Mouse (Mus musculus): Measurements from ENCODE around the gene Cdk5rap1. TPM values are rescaled to one million over a fixed set of nuclear protein-coding genes. Genes with fewer than 3 reads are reported as not detected.
"Not testable (repeated sequence)": the region's sequence is repeated elsewhere in the genome, so short reads cannot be mapped to it uniquely, and the experiment has no call there.

Gene Cdk5rap1
- polyA plus RNA-seq, 1 experiment = 23.8 TPM

GRCm38 (mm10) chr2:154335572-154335971 lies 37.2 kb downstream of the Cdk5rap1 start:
- no peaks in the 10 kb centered on the region for H3K36me3 ChIP-seq (ENCODE audit: control insufficient read depth, insufficient read depth, low read length, poor library complexity, severe bottlenecking)
- H3K9ac ChIP-seq (ENCODE audit: low read depth, poor library complexity, severe bottlenecking) = 0 out of 2 replicates have a peak overlapping the region, but pooled peaks have one; percentile 8
- H3K27me3 ChIP-seq (ENCODE audit: control insufficient read depth, insufficient read depth, low read length, poor library complexity, severe bottlenecking) = no peaks in the 10 kb centered on the region
- H3K4me1 ChIP-seq (ENCODE audit: control insufficient read depth, insufficient read depth, low read length) = peaks cover 3% of the 10 kb centered on the region
- no peak overlapping the region for H3K4me3 ChIP-seq (ENCODE audit: low read depth, low read length)
- TF ChIP-seq POLR2A (IDR thresholded peaks at IDR 0.05; ENCODE audit: insufficient read depth, low read length) (no peak), CTCF (IDR thresholded peaks at IDR 0.05; ENCODE audit: low read depth, low read length) (no peak), EP300 (IDR thresholded peaks at IDR 0.05; ENCODE audit: insufficient read depth, low read depth, low read length) (peak; percentile 56; the same call in 1 of the 2 replicates)
- no peaks in the 10 kb centered on the region for H3K9me3 ChIP-seq (replicated peaks; ENCODE audit: control insufficient read depth, insufficient read depth, low read length, poor library complexity, severe bottlenecking)
- H3K27ac ChIP-seq (ENCODE audit: insufficient read depth, low read length) = peak overlapping the region; percentile 17

- H3K36me3 ChIP-seq (ENCODE audit: control insufficient read depth, insufficient read depth, low read length, poor library complexity, severe bottlenecking) = no peaks in the 10 kb centered on the region
- H3K9me3 ChIP-seq (replicated peaks; ENCODE audit: control insufficient read depth, insufficient read depth, low read length, poor library complexity, severe bottlenecking) = no peaks in the 10 kb centered on the region
- H3K27me3 ChIP-seq (ENCODE audit: control insufficient read depth, insufficient read depth, low read length, poor library complexity, severe bottlenecking) = no peaks in the 10 kb centered on the region
- no peaks in the 10 kb centered on the region for H3K4me1 ChIP-seq (ENCODE audit: control insufficient read depth, insufficient read depth, low read length)
- no peak overlapping the region for H3K27ac ChIP-seq (ENCODE audit: insufficient read depth, low read length)
- TF ChIP-seq EP300 (IDR thresholded peaks at IDR 0.05; ENCODE audit: insufficient read depth, low read depth, low read length) = no peak
- no peak for TF ChIP-seq CTCF (IDR thresholded peaks at IDR 0.05; ENCODE audit: low read depth, low read length)
- no peak for TF ChIP-seq POLR2A (IDR thresholded peaks at IDR 0.05; ENCODE audit: insufficient read depth, low read length)
- H3K9ac ChIP-seq (ENCODE audit: low read depth, poor library complexity, severe bottlenecking) = no peak overlapping the region
- H3K4me3 ChIP-seq (ENCODE audit: low read depth, low read length) = no peak overlapping the region
Observed at GRCm38 (mm10) chr2:154326852-154327251, 46.0 kb downstream of the Cdk5rap1 start.

- H3K4me3 ChIP-seq (ENCODE audit: low read depth, low read length); H3K4me1 ChIP-seq (ENCODE audit: control insufficient read depth, insufficient read depth, low read length); H3K36me3 ChIP-seq (ENCODE audit: control insufficient read depth, insufficient read depth, low read length, poor library complexity, severe bottlenecking); H3K27ac ChIP-seq (ENCODE audit: insufficient read depth, low read length); H3K9ac ChIP-seq (ENCODE audit: low read depth, poor library complexity, severe bottlenecking); H3K9me3 ChIP-seq (replicated peaks; ENCODE audit: control insufficient read depth, insufficient read depth, low read length, poor library complexity, severe bottlenecking); H3K27me3 ChIP-seq (ENCODE audit: control insufficient read depth, insufficient read depth, low read length, poor library complexity, severe bottlenecking): not testable (repeated sequence)
Observed at GRCm38 (mm10) chr2:154313771-154314170, 59.0 kb downstream of the Cdk5rap1 start.

- H3K9me3 ChIP-seq (replicated peaks; ENCODE audit: control insufficient read depth, insufficient read depth, low read length, poor library complexity, severe bottlenecking); H3K27me3 ChIP-seq (ENCODE audit: control insufficient read depth, insufficient read depth, low read length, poor library complexity, severe bottlenecking); H3K4me1 ChIP-seq (ENCODE audit: control insufficient read depth, insufficient read depth, low read length); H3K4me3 ChIP-seq (ENCODE audit: low read depth, low read length); H3K27ac ChIP-seq (ENCODE audit: insufficient read depth, low read length); H3K36me3 ChIP-seq (ENCODE audit: control insufficient read depth, insufficient read depth, low read length, poor library complexity, severe bottlenecking); H3K9ac ChIP-seq (ENCODE audit: low read depth, poor library complexity, severe bottlenecking): not testable (repeated sequence)
Observed at GRCm38 (mm10) chr2:154306927-154307326, 65.9 kb downstream of the Cdk5rap1 start, which contains the start of gene Bpifb9b. TSS of gene Bpifb9b (plus strand) at chr2:154307227.

GRCm38 (mm10) chr2:154304604-154305003 lies 68.2 kb downstream of the Cdk5rap1 start:
- not testable (repeated sequence) for H3K27ac ChIP-seq (ENCODE audit: insufficient read depth, low read length); H3K9me3 ChIP-seq (replicated peaks; ENCODE audit: control insufficient read depth, insufficient read depth, low read length, poor library complexity, severe bottlenecking); H3K36me3 ChIP-seq (ENCODE audit: control insufficient read depth, insufficient read depth, low read length, poor library complexity, severe bottlenecking); H3K4me1 ChIP-seq (ENCODE audit: control insufficient read depth, insufficient read depth, low read length); H3K9ac ChIP-seq (ENCODE audit: low read depth, poor library complexity, severe bottlenecking); H3K27me3 ChIP-seq (ENCODE audit: control insufficient read depth, insufficient read depth, low read length, poor library complexity, severe bottlenecking); H3K4me3 ChIP-seq (ENCODE audit: low read depth, low read length)

GRCm38 (mm10) chr2:154301763-154302162 lies 71.0 kb downstream of the Cdk5rap1 start:
- H3K4me3 ChIP-seq (ENCODE audit: low read depth, low read length) = no peak overlapping the region
- no peak overlapping the region for H3K27ac ChIP-seq (ENCODE audit: insufficient read depth, low read length)
- no peaks in the 10 kb centered on the region for H3K4me1 ChIP-seq (ENCODE audit: control insufficient read depth, insufficient read depth, low read length)
- H3K9me3 ChIP-seq (replicated peaks; ENCODE audit: control insufficient read depth, insufficient read depth, low read length, poor library complexity, severe bottlenecking) = no peaks in the 10 kb centered on the region
- H3K9ac ChIP-seq (ENCODE audit: low read depth, poor library complexity, severe bottlenecking) = no peak overlapping the region
- no peak for TF ChIP-seq CTCF (IDR thresholded peaks at IDR 0.05; ENCODE audit: low read depth, low read length)
- TF ChIP-seq POLR2A (IDR thresholded peaks at IDR 0.05; ENCODE audit: insufficient read depth, low read length) = no peak
- TF ChIP-seq EP300 (IDR thresholded peaks at IDR 0.05; ENCODE audit: insufficient read depth, low read depth, low read length) = no peak
- H3K27me3 ChIP-seq (ENCODE audit: control insufficient read depth, insufficient read depth, low read length, poor library complexity, severe bottlenecking) = no peaks in the 10 kb centered on the region
- no peaks in the 10 kb centered on the region for H3K36me3 ChIP-seq (ENCODE audit: control insufficient read depth, insufficient read depth, low read length, poor library complexity, severe bottlenecking)

- H3K36me3 ChIP-seq (ENCODE audit: control insufficient read depth, insufficient read depth, low read length, poor library complexity, severe bottlenecking) = no peaks in the 10 kb centered on the region
- no peak for TF ChIP-seq POLR2A (IDR thresholded peaks at IDR 0.05; ENCODE audit: insufficient read depth, low read length)
- no peak for TF ChIP-seq EP300 (IDR thresholded peaks at IDR 0.05; ENCODE audit: insufficient read depth, low read depth, low read length)
- peak; percentile 100 for TF ChIP-seq CTCF (IDR thresholded peaks at IDR 0.05; ENCODE audit: low read depth, low read length)
- H3K4me3 ChIP-seq (ENCODE audit: low read depth, low read length) = no peak overlapping the region
- H3K9ac ChIP-seq (ENCODE audit: low read depth, poor library complexity, severe bottlenecking) = no peak overlapping the region
- H3K9me3 ChIP-seq (replicated peaks; ENCODE audit: control insufficient read depth, insufficient read depth, low read length, poor library complexity, severe bottlenecking) = no peaks in the 10 kb centered on the region
- H3K4me1 ChIP-seq (ENCODE audit: control insufficient read depth, insufficient read depth, low read length) = no peaks in the 10 kb centered on the region
- H3K27me3 ChIP-seq (ENCODE audit: control insufficient read depth, insufficient read depth, low read length, poor library complexity, severe bottlenecking) = no peaks in the 10 kb centered on the region
- H3K27ac ChIP-seq (ENCODE audit: insufficient read depth, low read length) = no peak overlapping the region
Observed at GRCm38 (mm10) chr2:154300496-154300895, 72.3 kb downstream of the Cdk5rap1 start.

All from ES-Bruce4 (cell line).